Mouse (Mus musculus): ENCODE data around the gene Sema4g.

Gene Sema4g

GRCm38 (mm10) chr19:45003740-45004516 is 15.0 kb downstream of the Sema4g start:
- in situ Hi-C loops (cut with MboI), result no loop called here

GRCm38 (mm10) chr19:45005444-45005843 is 16.5 kb downstream of the Sema4g start, which contains the start of gene Twnk:
Gene Twnk (plus strand): TSS chr19:45005663.
- in situ Hi-C loops (cut with MboI), result no loop called here

GRCm38 (mm10) chr19:45005957-45006712 is 17.2 kb downstream of the Sema4g start, which contains the start of gene Mrpl43:
Gene Mrpl43 (minus strand): TSS chr19:45006442.
- in situ Hi-C loops (cut with MboI), result no loop called here

GRCm38 (mm10) chr19:45007021-45007420 is 18.1 kb downstream of the Sema4g start:
- in situ Hi-C loops (cut with MboI), result no loop called here

GRCm38 (mm10) chr19:45007425-45008191 is 18.7 kb downstream of the Sema4g start:
- in situ Hi-C loops (cut with MboI), result no loop called here

GRCm38 (mm10) chr19:45010646-45011045 is 21.7 kb downstream of the Sema4g start:
- in situ Hi-C loops (cut with MboI), result no loop called here

- in situ Hi-C loops (cut with MboI), result no loop called here
Measured at GRCm38 (mm10) chr19:45012219-45012618, 23.3 kb downstream of the Sema4g start.

GRCm38 (mm10) chr19:45012636-45013035 is 23.7 kb downstream of the Sema4g start:
- in situ Hi-C loops (cut with MboI), result no loop called here

- in situ Hi-C loops (cut with MboI), result no loop called here
Measured at GRCm38 (mm10) chr19:45013581-45014225, 24.8 kb downstream of the Sema4g start.

- in situ Hi-C loops (cut with MboI), result no loop called here
Measured at GRCm38 (mm10) chr19:45014335-45014971, 25.6 kb downstream of the Sema4g start, which contains the start of gene Lzts2. Gene Lzts2 (plus strand): TSS chr19:45014414.

- in situ Hi-C loops (cut with MboI), result no loop called here
Measured at GRCm38 (mm10) chr19:45014981-45015402, 26.1 kb downstream of the Sema4g start.

GRCm38 (mm10) chr19:45015518-45016281 is 26.8 kb downstream of the Sema4g start:
- in situ Hi-C loops (cut with MboI), result no loop called here

- in situ Hi-C loops (cut with MboI), result no loop called here
Measured at GRCm38 (mm10) chr19:45016341-45017215, 27.7 kb downstream of the Sema4g start.

GRCm38 (mm10) chr19:45017216-45017771 is 28.4 kb downstream of the Sema4g start:
- in situ Hi-C loops (cut with MboI), result no loop called here

- in situ Hi-C loops (cut with MboI), result no loop called here
Measured at GRCm38 (mm10) chr19:45017909-45018308, 29.0 kb downstream of the Sema4g start.

GRCm38 (mm10) chr19:45018351-45018831 is 29.5 kb downstream of the Sema4g start:
- in situ Hi-C loops (cut with MboI), result no loop called here

GRCm38 (mm10) chr19:45020348-45020747 is 31.4 kb downstream of the Sema4g start:
- in situ Hi-C loops (cut with MboI), result no loop called here

GRCm38 (mm10) chr19:45021362-45021761 is 32.5 kb downstream of the Sema4g start:
- in situ Hi-C loops (cut with MboI), result no loop called here

- in situ Hi-C loops (cut with MboI), result no loop called here
Measured at GRCm38 (mm10) chr19:45023993-45024392, 35.1 kb downstream of the Sema4g start.
